Mouse (Mus musculus): Measurements from ENCODE around the gene Arhgef5.
A peak's percentile ranks its signal among the peaks of the same experiment; 100 is the strongest.
"Not testable (repeated sequence)": the region's sequence is repeated elsewhere in the genome, so short reads cannot be mapped to it uniquely, and the experiment has no call there.

The Arhgef5 gene

DNA sequence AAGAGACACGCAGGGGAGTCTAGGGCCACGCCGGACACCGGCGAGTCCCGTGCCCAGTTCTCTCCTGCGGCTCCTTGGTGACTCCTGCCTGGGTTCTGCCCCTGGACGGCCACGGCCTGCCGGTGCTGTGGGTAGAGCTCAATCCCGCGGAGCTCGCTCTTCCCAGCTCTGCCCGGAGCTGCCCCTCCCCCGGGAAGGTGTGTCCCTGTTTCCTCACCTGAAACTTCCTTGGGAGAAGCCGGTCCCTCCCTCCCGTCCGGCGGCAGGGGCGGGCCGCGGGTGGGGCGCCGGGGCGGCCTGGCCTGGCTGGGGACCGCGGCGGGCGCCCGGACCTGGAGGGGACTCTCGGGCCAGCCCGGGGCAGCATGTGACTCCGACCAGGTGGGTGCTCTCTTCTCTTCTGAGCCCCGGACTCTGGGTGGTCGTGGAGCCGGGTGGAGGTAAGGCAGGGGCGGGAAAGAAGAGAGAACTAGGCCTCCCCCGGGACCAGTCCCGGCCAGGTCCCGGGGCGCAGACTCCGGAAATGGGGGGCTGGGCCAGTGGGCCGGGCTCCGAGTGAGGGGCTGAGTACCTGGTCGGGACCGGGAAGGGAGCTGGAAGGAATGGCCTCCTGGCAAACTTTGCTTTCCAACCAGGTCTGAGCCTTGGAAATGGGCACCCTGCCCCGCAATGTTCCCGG, at the start of gene Arhgef5:
Arhgef5 (plus strand) TSS at position 220 of the 679 bp plus-strand sequence.
- peak; percentile 39 for DNase-seq (ENCODE audit: low spot score)

- not testable (repeated sequence) for DNase-seq (ENCODE audit: low spot score)
Measured at GRCm38 (mm10) chr6:43231255-43231654, 34.1 kb upstream of the Arhgef5 start, which contains the start of gene Olfr47. Gene Olfr47, plus strand, starts transcription at chr6:43231529.

- peak; percentile 68 for DNase-seq (ENCODE audit: low spot score)
Measured at GRCm38 (mm10) chr6:43242061-43242460, 23.3 kb upstream of the Arhgef5 start.

DNA sequence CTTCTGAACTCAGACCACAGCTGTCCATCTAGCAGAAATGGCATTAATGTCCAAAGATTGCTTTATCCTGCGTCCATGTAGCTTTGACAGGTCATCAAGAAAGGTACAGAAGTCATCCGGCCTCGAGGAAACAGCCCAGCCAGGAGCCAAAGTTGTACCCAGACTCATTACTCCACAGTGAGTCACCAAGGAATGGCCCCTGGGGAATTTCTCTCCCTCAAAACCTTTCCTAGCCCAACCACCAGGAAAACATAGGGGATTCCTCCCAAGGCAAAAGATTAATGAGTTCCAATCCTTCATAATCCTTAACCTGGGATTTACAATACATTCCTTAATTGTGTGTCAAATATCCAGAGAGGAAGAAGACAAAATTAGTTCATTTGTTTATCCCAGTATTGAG, 18.0 kb upstream of the Arhgef5 start:
- no peak for DNase-seq (ENCODE audit: low spot score)

DNA sequence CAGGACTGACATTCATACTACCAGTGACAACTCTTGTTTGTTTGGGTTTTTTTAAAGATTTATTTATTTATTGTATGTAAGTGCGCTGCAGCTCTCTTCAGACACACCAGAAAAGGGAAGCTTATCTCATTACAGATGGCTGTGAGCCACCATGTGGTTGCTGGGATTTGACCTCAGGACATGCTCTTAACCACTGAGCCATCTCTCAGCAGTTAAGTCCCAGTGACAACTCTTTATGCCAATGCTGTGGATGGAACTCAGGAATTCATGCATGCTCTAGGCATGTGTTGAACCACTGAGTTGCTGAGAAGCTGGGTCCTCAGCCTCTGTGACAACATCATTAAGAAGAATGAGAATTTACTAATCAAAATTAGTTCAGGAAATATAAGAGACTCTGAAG, 12.4 kb upstream of the Arhgef5 start:
- no peak for DNase-seq (ENCODE audit: low spot score)

GRCm38 (mm10) chr6:43254193-43254926, 11.0 kb upstream of the Arhgef5 start:
- peak; percentile 57 for DNase-seq (ENCODE audit: low spot score)

GRCm38 (mm10) chr6:43260756-43261155, 4.6 kb upstream of the Arhgef5 start:
- DNase-seq (ENCODE audit: low spot score), result no peak

DNA sequence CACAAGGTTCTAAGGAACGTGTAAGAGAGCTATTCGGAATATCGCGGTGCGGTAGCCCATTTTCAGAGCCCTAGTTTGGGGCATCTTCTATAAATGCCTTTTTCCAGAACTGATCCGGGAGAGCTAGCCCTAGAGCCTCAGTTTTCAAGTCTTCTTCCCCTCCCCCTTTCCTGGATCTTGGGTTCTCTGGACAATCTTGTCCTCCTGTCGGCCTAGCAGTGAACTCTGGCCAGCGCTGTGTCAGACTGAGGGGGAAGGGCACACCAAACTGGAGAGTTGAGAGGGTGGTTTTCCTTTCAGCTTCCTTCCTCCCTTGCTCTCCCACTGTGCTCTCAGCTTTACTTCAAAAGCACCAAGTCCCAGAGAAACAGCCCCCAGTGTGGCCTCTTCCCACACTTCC, 974 bp downstream of the Arhgef5 start:
- peak; percentile 60 for DNase-seq (ENCODE audit: low spot score)

DNA sequence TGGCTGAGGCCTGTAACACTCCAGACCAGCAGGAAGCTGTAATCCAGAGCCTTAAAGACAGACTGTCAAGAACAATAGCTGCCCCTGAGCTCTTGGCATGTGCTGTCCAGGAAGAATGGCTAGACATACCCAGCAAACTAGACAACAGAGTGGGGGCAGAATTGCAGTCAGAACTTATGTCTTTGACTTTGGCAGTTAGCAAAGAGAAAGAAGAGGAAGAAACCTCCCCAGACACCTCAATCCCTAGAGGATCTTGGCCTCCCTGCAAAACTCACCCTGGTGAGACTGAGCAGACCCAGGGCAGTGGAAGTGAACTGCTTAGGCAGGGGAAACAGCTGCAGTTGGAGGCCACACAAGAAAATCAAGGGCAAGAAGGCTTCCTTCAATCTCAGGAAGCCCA, 7.2 kb downstream of the Arhgef5 start:
- DNase-seq (ENCODE audit: low spot score), result no peak

- no peak for DNase-seq (ENCODE audit: low spot score)
Measured at GRCm38 (mm10) chr6:43274123-43274522, 8.7 kb downstream of the Arhgef5 start.

DNA sequence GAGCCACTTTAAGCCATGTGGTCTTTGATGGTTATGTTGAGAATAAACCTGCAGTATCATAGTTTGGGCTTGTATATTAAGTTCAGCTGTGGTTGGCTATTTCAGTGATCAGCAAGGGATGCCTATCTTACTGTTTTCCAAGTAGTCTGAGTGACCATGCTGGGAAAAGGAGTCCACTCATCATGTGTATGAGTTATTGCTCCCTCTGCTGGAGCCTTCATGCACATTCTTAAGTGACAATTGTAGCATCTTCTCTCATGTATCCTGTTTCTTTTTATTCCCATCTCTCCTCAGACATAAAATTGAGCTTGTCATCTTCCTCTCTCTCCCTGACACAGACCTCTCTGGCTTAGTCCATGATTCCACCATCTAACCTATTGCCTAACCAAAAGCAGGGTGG, 12.9 kb downstream of the Arhgef5 start:
- DNase-seq (ENCODE audit: low spot score), result peak; percentile 31

- DNase-seq (ENCODE audit: low spot score), result no peak
Measured at GRCm38 (mm10) chr6:43280481-43280880, 15.1 kb downstream of the Arhgef5 start.

DNA sequence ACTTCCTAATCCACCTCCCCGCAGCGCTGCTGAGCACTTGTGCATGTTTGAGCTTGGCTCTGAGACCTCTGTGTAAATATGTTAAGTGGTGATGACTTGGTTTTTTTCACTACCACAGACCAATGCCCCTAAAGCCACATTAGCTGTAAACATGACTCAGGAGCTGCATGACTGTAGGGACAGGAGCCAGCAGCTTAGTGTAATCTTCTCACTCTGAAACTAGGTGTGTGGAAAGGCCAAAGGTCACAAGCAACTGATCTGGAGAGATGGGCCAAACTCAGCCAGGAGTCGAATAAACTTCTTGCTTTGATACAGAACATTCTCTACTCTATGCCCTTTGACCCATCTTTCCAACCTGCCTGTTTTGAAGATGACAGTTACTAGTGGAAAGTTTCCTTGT, 26.7 kb downstream of the Arhgef5 start:
- no peak for DNase-seq (ENCODE audit: low spot score)

DNA sequence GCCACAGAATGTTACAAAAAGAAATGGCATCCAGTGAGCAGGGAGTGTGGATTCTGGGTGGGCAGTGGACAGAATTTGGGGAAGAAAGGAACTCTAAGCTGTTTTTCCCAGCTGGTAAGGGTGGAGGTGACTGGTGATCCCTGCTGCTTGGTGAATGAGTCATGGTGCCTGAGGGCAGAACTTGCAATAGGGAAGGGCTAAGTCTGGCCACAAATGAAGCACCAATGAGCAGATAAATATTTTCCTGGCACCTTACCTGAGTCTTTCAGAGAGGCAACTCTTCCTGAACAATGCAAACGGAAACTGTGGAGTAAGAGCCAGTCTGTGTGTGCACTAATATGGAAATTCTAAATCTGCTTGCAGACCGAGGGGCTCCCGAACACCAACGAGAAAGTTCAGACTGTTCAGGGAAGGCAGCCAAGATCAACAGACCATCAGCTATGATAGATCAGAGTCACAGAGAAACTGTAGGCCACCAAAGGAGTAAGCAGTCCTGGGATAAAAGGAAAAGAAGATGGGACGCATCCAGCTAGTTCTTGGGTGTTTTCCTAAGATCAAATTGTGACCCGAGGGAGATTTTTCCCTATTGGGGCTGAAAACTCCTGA, 27.2 kb downstream of the Arhgef5 start:
- DNase-seq (ENCODE audit: low spot score), result no peak

GRCm38 (mm10) chr6:43293175-43293574, 27.8 kb downstream of the Arhgef5 start:
- no peak for DNase-seq (ENCODE audit: low spot score)

DNA sequence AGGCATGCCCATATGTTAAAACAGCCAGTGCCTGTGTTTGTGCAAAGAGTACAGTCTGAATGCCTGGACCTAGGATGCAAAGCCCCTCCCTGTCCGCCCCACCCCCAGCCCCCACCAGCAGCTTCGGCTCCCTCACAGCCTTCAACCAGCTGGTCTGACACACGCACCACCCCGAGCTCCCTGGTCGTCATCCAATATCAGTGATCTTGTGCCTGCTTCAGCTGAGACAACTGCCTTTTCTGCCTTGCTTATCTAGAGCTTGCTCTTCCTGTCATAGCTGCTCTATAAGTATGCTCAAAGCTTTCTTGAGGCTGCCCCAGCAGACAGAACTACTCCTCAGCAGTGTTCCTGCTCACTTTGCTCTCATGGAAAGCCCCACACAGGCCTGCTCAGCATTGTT, 30.5 kb downstream of the Arhgef5 start:
- no peak for DNase-seq (ENCODE audit: low spot score)

DNA sequence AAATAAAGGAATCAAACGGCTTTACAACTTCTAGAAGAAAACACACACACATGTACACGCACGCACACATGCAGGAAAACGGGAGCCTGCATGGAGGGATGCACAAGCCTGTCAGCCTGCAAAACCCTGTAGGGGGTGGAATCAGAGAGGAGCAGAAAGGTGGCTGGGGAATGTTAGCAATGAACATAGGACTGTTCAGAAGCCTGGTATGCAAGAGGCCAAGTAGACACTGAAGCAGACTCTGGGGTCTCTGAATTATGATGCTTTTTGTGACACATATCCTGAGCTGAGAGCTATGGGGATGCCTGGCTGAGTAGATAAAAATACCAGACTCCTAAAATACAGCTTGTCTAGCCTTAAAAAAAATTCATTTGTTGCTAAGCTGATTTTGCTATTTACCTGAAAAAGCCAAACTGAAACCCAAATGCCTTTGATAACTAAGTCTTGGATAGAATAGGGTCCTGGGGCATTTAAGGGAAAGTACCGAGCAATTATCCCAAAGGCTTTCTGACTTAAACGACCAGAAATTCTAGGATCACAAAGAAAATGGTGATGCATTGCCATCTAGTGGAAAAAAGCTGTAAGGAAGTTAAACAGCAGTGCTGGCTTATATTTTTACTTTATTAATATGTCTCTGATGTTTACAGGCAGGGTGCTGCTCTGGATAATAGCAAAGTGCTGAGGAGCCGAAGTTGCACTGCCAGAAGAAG, 31.6 kb downstream of the Arhgef5 start:
- peak; percentile 79 for DNase-seq (ENCODE audit: low spot score)

- DNase-seq (ENCODE audit: low spot score), result peak; percentile 18
Measured at GRCm38 (mm10) chr6:43297508-43297850, 32.1 kb downstream of the Arhgef5 start.

DNA sequence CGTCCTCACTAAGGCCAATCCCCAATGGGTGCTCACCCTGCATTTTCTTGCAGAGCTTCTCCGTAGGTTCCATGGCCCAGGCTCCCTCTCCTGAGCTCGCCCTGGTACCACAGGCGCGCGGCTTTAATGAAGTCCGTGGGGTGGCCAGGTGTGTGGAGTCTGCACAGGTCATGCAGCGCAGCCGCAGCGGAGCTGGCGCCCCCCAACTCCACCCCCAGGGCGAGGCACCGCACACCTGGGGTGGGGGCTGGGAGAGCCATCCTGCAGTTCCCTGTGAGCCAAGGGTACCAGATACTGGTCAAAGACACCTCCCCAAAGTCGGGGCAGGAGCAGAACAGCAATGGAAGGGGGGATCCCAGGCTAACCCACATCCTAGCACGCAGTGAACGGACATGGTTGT, 44.1 kb downstream of the Arhgef5 start, which contains the start of gene Nobox:
Nobox (minus strand) TSS at position 101 of the 400 bp plus-strand sequence.
- no peak for DNase-seq (ENCODE audit: low spot score)

DNA sequence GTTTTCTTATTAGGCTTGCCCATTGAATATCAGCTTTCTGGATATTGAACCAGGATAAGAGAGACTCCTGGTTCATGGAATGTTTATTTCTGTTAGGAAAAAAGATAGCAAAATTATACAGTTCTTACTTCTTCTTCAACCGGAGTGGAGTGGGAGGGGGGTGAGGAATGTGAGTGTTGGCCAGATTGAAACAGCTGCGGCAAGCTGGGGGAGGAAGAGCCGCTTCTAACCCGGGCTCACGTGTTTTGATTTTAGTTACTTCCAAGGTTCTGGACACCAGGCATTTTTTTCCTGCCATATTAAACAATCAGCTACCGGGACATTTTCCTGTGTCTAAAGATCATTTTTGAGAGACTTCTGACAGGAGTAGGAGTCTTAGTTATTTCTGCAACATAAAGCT, 44.7 kb downstream of the Arhgef5 start:
- no peak for DNase-seq (ENCODE audit: low spot score)

DNA sequence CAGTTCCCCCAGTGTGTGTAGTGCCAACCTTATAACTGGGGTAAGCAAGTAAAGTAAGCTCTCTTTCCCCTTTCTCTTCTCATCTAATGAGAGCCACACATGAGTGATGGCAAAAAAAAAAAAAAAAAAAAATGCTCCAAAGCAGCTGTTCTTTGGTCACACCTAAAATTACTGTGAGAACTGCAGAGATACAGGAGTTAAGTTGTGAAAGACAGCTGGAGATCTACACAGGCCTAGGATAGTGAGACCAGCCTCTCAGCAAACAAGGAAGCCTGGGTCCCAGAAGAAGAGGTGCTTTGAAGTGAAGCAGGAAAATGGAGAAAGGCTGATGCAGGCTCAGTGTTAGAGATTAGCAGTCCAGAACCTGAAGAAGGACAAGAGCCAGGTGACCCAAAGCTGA, 47.2 kb downstream of the Arhgef5 start:
- no peak for DNase-seq (ENCODE audit: low spot score)

GRCm38 (mm10) chr6:43312961-43313656, 47.7 kb downstream of the Arhgef5 start:
- DNase-seq (ENCODE audit: low spot score), result no peak

Measured in embryo, embryonic 10.5 days (tissue).